Mouse (Mus musculus) heart, adult 2 months (tissue): ENCODE results near the gene Hbb-bt. TPM values are rescaled to one million over a fixed set of nuclear protein-coding genes. Genes with fewer than 3 reads are reported as not detected.
"Not testable (repeated sequence)": the region's sequence is repeated elsewhere in the genome, so short reads cannot be mapped to it uniquely, and the experiment has no call there.

Source experiments
- DNase-seq, 2 experiments: peaks; one replicate each; pipeline ENCODE4 v3.0.0; 2021
- H3K27ac ChIP-seq: fragments of 200-600 bp; 2 replicates; pipeline ENCODE4 v1.8.1; 2022
- H3K27me3 ChIP-seq: fragments of 200-500 bp; 2 replicates; pipeline ENCODE4 v1.6.1; 2012; ENCODE audit warnings: mild to moderate bottlenecking, low read length, inconsistent platforms, mixed read lengths; ENCODE audit not compliant: control insufficient read depth, insufficient read depth
- H3K36me3 ChIP-seq: fragments of 200-500 bp; 2 replicates; pipeline ENCODE4 v1.6.1; 2012; ENCODE audit warnings: low read length, inconsistent platforms; ENCODE audit not compliant: control insufficient read depth, insufficient read depth
- H3K4me1 ChIP-seq: fragments of 200-500 bp; 2 replicates; pipeline ENCODE4 v1.6.1; 2011; ENCODE audit warnings: low read length; ENCODE audit not compliant: control insufficient read depth, insufficient read depth
- H3K4me3 ChIP-seq: fragments of 200-600 bp; 2 replicates; pipeline ENCODE4 v1.8.1; 2022
- H3K79me2 ChIP-seq: fragments of 200-500 bp; replicated peaks from 2 replicates; pipeline ENCODE4 v1.6.1; 2012; ENCODE audit warnings: mild to moderate bottlenecking, inconsistent platforms, low read length, moderate library complexity, mixed read lengths; ENCODE audit not compliant: control insufficient read depth, insufficient read depth
- H3K9ac ChIP-seq: fragments of 200-500 bp; 2 replicates; pipeline ENCODE4 v1.6.1; 2012; ENCODE audit warnings: low read depth, mild to moderate bottlenecking, control low read depth, inconsistent platforms, low read length, mixed read lengths
- CTCF ChIP-seq: fragments of 200-600 bp; IDR thresholded peaks from 2 replicates; pipeline ENCODE4 v1.8.1; 2022; ENCODE audit warnings: antibody characterized with exemption, mild to moderate bottlenecking, moderate library complexity
- EP300 ChIP-seq: fragments of 200-500 bp; IDR thresholded peaks from 2 replicates; pipeline ENCODE4 v1.6.1; 2011; ENCODE audit warnings: low read depth, low read length, control low read depth; ENCODE audit not compliant: insufficient read depth
- POLR2A ChIP-seq: fragments of 200-500 bp; IDR thresholded peaks from 2 replicates; pipeline ENCODE4 v1.6.1; 2011; ENCODE audit warnings: mild to moderate bottlenecking, low read depth, low read length, control low read depth; ENCODE audit not compliant: insufficient read depth
- WGBS: fragments of 180-500 bp; shearing (Covaris S2); methylation state at CpG from one replicate; pipeline ENCODE4 v1.1.7; 2018; 5-methylcytosine and 5-hydroxymethylcytosine counted together
- intact Hi-C: fragments of 180-260 bp; cut with DNase I; formaldehyde crosslinking; loops from one replicate; pipeline ENCODE4 v1.15.1; 2025
- polyA plus RNA-seq: library from polyadenylated mRNA; depleted of rRNA; stranded (reverse); fragments of >200 nt; gene quantifications from 2 replicates; pipeline ENCODE4 v1.2.3, GENCODE M21; 2012; rRNA removed
- total RNA-seq, 2 experiments: library from RNA; stranded (reverse); gene quantifications; 2 replicates each; pipeline ENCODE4 v1.2.3; 2021

Gene Hbb-bt
- total and polyA plus RNA-seq, 3 experiments: 558 to 7,998 (median 4,688) TPM

DNA sequence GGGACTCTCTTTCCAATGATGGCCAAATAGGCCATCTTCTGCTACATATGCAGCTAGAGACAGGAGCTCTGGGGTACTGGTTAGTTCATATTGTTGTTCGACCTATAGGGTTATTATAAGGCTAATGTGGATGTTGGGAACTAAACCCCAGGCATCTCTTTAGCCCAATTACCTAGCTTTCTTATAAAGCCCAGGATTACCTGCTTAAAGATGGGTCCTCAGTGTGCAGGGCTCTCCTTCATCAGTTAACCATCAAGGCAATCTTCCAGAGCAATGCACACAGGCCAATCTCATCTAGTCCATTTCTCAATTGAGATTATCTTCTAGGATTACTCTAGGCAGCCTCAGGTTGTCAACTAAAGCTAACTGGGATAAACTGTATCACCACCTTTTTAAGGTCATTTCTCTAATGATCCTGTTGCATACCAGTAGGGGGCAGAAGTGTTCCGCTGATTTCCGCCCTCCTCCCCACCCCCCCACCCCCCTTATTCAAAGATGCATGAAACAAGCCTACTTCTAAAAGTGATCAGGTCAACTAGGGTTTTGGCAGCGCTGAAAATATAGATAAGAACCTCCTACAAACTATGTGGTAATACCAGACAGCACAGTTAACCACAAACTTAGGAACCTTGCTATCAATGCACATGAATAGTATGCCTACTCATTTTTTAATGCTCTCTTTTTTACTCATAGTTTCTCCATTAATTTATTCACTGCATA, 21.0 kb downstream of the Hbb-bt start:
- TF ChIP-seq EP300 (no peak), CTCF (peak; percentile 46)
- no peak for DNase-seq
- H3K27ac ChIP-seq: no peak overlapping the region
- intact Hi-C loops: loop anchor here (5.0 kb wide), 1 partner anchor 79 kb away; no protein-coding TSS in a partner anchor
- WGBS: 24% methylated on average over 4 of the region's 4 CpGs
- H3K36me3 ChIP-seq: no peaks in the 10 kb centered on the region
- no peaks in the 10 kb centered on the region for H3K4me1 ChIP-seq
- no peak overlapping the region for H3K9ac ChIP-seq
- H3K27me3 ChIP-seq: no peaks in the 10 kb centered on the region
- H3K4me3 ChIP-seq: no peak overlapping the region
- H3K79me2 ChIP-seq: no peaks in the 10 kb centered on the region

DNA sequence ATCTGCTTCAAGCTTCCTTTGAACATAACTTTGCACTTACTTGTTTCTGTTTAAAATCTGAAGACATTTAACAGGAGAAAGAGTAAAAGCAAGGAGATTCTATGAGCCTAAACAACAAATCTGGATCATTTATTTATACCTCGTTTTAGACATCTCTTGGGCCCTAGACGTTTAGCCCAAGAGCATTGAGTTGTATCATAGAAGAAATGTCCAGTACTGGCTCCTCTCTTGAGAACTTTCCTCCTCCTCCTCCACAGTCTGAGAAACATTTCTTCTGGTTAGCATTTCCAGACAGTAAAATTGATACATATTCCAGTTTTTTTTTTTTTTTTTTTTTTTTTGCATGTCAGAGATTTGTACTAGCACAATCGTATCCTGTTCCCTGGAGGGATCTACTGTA, 22.1 kb downstream of the Hbb-bt start, which contains the start of gene Olfr67:
TSS of gene Olfr67 (minus strand) at position 101 of the 400 bp plus-strand sequence.
- TF ChIP-seq EP300: no peak
- no peak for TF ChIP-seq CTCF
- no peak for TF ChIP-seq POLR2A
- Histone ChIP-seq H3K27ac (no peak within 1 kb of the TSS), H3K4me3 (no peak within 1 kb of the TSS), H3K4me1 (no peaks in the 10 kb centered on the region), H3K79me2 (no peaks in the 10 kb centered on the region), H3K36me3 (no peaks in the 10 kb centered on the region), H3K9ac (no peak within 1 kb of the TSS), H3K27me3 (no peaks in the 10 kb centered on the region)
- intact Hi-C loops: loop anchor here (5.0 kb wide), 1 partner anchor 81 kb away; no protein-coding TSS in a partner anchor
- DNase-seq: no peak
- 51% methylated on average over 3 of the region's 3 CpGs for WGBS

DNA sequence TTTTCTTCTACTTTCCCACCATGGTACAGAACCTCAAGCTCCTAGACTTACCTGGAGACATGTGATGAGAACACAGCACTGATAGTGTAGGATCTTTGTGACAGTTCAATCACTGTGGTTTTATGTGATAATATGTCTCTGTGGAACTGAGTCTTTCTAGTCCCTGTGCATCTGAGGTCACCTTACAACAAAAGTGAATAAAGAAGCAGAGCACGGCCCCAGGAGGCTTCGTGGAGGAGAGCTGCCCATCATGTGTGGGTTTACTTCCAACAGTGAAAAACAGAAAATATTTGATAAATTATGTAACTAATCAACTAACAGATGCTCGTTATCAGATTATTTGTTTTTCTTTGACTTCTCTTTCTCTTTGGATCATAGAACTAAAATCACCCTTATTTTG, 34.2 kb downstream of the Hbb-bt start, which contains the start of gene Olfr68:
TSS of gene Olfr68 (minus strand) at position 101 of the 400 bp plus-strand sequence.
- TF ChIP-seq EP300: no peak
- no peak for TF ChIP-seq POLR2A
- TF ChIP-seq CTCF: no peak
- Histone ChIP-seq H3K4me3 (no peak within 1 kb of the TSS), H3K36me3 (no peaks in the 10 kb centered on the region), H3K4me1 (no peaks in the 10 kb centered on the region), H3K9ac (no peak within 1 kb of the TSS), H3K27ac (no peak within 1 kb of the TSS), H3K27me3 (no peaks in the 10 kb centered on the region), H3K79me2 (no peaks in the 10 kb centered on the region)
- WGBS: 72% methylated on average over 3 of the region's 3 CpGs
- no peak for DNase-seq
- intact Hi-C loops: no loop called here

DNA sequence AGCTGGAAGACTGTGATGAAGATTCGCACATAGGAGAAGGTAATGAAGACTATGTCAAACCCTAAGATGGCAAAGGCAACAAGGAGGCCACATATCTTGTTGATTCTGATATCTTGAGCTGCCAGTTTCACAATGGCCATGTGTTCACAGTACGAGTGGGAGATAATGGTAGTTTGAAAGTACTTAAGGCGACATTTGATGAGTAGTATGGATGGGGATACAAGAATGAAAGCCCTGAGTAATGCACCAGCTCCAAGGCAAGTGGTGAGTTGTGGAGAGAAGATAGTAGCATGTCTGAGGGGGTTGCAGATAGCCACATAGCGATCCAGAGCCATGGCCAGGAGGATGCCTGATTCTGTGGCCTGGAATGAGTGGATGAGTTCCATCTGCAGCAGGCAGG, 36.1 kb downstream of the Hbb-bt start:
- H3K9ac ChIP-seq, H3K4me3 ChIP-seq, H3K27ac ChIP-seq, H3K4me1 ChIP-seq, DNase-seq, H3K27me3 ChIP-seq, H3K79me2 ChIP-seq, intact Hi-C loops, H3K36me3 ChIP-seq: not testable (repeated sequence)
- 69% methylated on average over 4 of the region's 4 CpGs for WGBS

DNA sequence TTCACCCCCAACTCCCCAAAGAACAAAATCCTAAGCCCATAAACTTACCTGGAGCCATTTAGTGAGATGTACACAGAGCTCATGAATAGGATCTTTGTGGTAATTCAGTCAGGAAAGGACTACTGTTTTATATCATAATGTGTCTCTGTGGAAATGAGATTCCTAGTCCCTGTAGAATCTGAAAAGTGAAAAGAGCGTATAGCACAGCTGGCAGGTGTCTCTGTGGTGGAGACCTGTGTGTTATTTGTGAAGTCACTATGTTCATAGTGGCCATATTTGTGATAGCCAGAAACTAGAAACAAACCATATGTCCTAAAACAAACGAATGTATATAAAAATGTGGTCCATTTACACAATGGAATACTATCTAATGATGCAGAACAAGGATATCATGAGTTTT, 42.3 kb downstream of the Hbb-bt start, which contains the start of gene Olfr69:
TSS of gene Olfr69 (minus strand) at position 101 of the 400 bp plus-strand sequence.
- intact Hi-C loops: no loop called here
- 59% methylated on average over 2 of the region's 2 CpGs for WGBS
- Histone ChIP-seq H3K27me3 (no peaks in the 10 kb centered on the region), H3K79me2 (no peaks in the 10 kb centered on the region), H3K36me3 (no peaks in the 10 kb centered on the region), H3K9ac (no peak within 1 kb of the TSS), H3K4me3 (no peak within 1 kb of the TSS), H3K27ac (no peak within 1 kb of the TSS), H3K4me1 (no peaks in the 10 kb centered on the region)
- DNase-seq: no peak
- no peak for TF ChIP-seq CTCF
- TF ChIP-seq EP300: no peak
- no peak for TF ChIP-seq POLR2A

DNA sequence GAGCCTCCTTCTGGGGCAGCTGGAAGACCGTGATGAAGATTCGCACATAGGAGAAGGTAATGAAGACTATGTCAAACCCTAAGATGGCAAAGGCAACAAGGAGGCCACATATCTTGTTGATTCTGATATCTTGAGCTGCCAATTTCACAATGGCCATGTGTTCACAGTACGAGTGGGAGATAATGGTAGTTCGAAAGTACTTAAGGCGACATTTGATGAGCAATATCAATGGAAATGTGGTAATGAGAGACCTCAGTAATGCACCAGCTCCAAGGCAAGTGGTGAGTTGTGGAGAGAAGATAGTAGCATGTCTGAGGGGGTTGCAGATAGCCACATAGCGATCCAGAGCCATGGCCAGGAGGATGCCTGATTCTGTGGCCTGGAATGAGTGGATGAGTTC, 46.1 kb downstream of the Hbb-bt start:
- DNase-seq, H3K27ac ChIP-seq, H3K4me3 ChIP-seq, H3K79me2 ChIP-seq, intact Hi-C loops, H3K9ac ChIP-seq, H3K27me3 ChIP-seq, H3K36me3 ChIP-seq, H3K4me1 ChIP-seq: not testable (repeated sequence)
- WGBS: 71% methylated on average over 6 of the region's 6 CpGs

Other genes with a start within 250 kb of the Hbb-bt start
Only the 30 nearest of the 33 such genes appear.
- gene Olfr618, start 223.9 kb downstream of the Hbb-bt start, total RNA-seq: not detected
- not detected in 2 replicates for gene Olfr618, start 223.9 kb downstream of the Hbb-bt start, polyA plus RNA-seq
- gene Olfr619, start 213.4 kb downstream of the Hbb-bt start, total RNA-seq: not detected
- gene Olfr619, start 213.4 kb downstream of the Hbb-bt start, polyA plus RNA-seq: not detected in 2 replicates
- gene Olfr620, start 201.5 kb downstream of the Hbb-bt start, total RNA-seq: not detected
- gene Olfr620, start 201.5 kb downstream of the Hbb-bt start, polyA plus RNA-seq: not detected in 2 replicates
- not detected for gene Olfr622, start 171.3 kb downstream of the Hbb-bt start, total RNA-seq
- not detected in 2 replicates for gene Olfr622, start 171.3 kb downstream of the Hbb-bt start, polyA plus RNA-seq
- gene Olfr623, start 150.3 kb downstream of the Hbb-bt start, total RNA-seq: not detected
- gene Olfr623, start 150.3 kb downstream of the Hbb-bt start, polyA plus RNA-seq: not detected in 2 replicates
- not detected for gene Olfr624, start 142.8 kb downstream of the Hbb-bt start, total RNA-seq
- gene Olfr624, start 142.8 kb downstream of the Hbb-bt start, polyA plus RNA-seq: 0.03 TPM in 1 of 2 replicates, not detected in the other
- gene Olfr625-ps1, start 131.3 kb downstream of the Hbb-bt start, total RNA-seq: not detected
- not detected in 2 replicates for gene Olfr625-ps1, start 131.3 kb downstream of the Hbb-bt start, polyA plus RNA-seq
- not detected for gene Olfr243, start 99.3 kb downstream of the Hbb-bt start, total RNA-seq
- not detected in 2 replicates for gene Olfr243, start 99.3 kb downstream of the Hbb-bt start, polyA plus RNA-seq
- not detected for gene Olfr628, start 83.6 kb downstream of the Hbb-bt start, total RNA-seq
- gene Olfr628, start 83.6 kb downstream of the Hbb-bt start, polyA plus RNA-seq: not detected in 2 replicates
- gene Olfr629, start 69.1 kb downstream of the Hbb-bt start, total RNA-seq: not detected
- gene Olfr629, start 69.1 kb downstream of the Hbb-bt start, polyA plus RNA-seq: not detected in 2 replicates
- not detected for gene Olfr630, start 56.7 kb downstream of the Hbb-bt start, total RNA-seq
- not detected in 2 replicates for gene Olfr630, start 56.7 kb downstream of the Hbb-bt start, polyA plus RNA-seq
- not detected for gene Olfr69, start 42.4 kb downstream of the Hbb-bt start, total RNA-seq
- not detected in 2 replicates for gene Olfr69, start 42.4 kb downstream of the Hbb-bt start, polyA plus RNA-seq
- gene Olfr68, start 34.3 kb downstream of the Hbb-bt start, total RNA-seq: not detected
- gene Olfr68, start 34.3 kb downstream of the Hbb-bt start, polyA plus RNA-seq: not detected in 2 replicates
- not detected for gene Olfr67, start 22.2 kb downstream of the Hbb-bt start, total RNA-seq
- not detected in 2 replicates for gene Olfr67, start 22.2 kb downstream of the Hbb-bt start, polyA plus RNA-seq
- over 10,000 TPM in 1 of 2 experiments, 1,000 to 10,000 TPM in 1; 5,780 to 41,164 TPM for gene Hbb-bs, start 14.1 kb upstream of the Hbb-bt start, total RNA-seq
- gene Hbb-bs, start 14.1 kb upstream of the Hbb-bt start, polyA plus RNA-seq: 10,215 and 68,774 TPM in 2 replicates
- not detected for gene Hbb-bh2, start 26.5 kb upstream of the Hbb-bt start, total RNA-seq
- not detected in 2 replicates for gene Hbb-bh2, start 26.5 kb upstream of the Hbb-bt start, polyA plus RNA-seq
- not detected for gene Hbb-bh1, start 29.2 kb upstream of the Hbb-bt start, total RNA-seq
- not detected in 2 replicates for gene Hbb-bh1, start 29.2 kb upstream of the Hbb-bt start, polyA plus RNA-seq
- gene Hbb-y, start 39.2 kb upstream of the Hbb-bt start, total RNA-seq: not detected
- not detected in 2 replicates for gene Hbb-y, start 39.2 kb upstream of the Hbb-bt start, polyA plus RNA-seq
- gene Olfr66, start 72.3 kb upstream of the Hbb-bt start, total RNA-seq: not detected
- gene Olfr66, start 72.3 kb upstream of the Hbb-bt start, polyA plus RNA-seq: not detected in 2 replicates
- gene Olfr64, start 80.5 kb upstream of the Hbb-bt start, total RNA-seq: not detected
- not detected in 2 replicates for gene Olfr64, start 80.5 kb upstream of the Hbb-bt start, polyA plus RNA-seq
- gene Olfr65, start 89.5 kb upstream of the Hbb-bt start, total RNA-seq: not detected
- gene Olfr65, start 89.5 kb upstream of the Hbb-bt start, polyA plus RNA-seq: not detected in 2 replicates
- gene Olfr631, start 114.8 kb upstream of the Hbb-bt start, total RNA-seq: not detected
- gene Olfr631, start 114.8 kb upstream of the Hbb-bt start, polyA plus RNA-seq: not detected in 2 replicates
- not detected for gene Olfr632, start 120.4 kb upstream of the Hbb-bt start, total RNA-seq
- gene Olfr632, start 120.4 kb upstream of the Hbb-bt start, polyA plus RNA-seq: not detected in 2 replicates
- not detected for gene Olfr633, start 130.4 kb upstream of the Hbb-bt start, total RNA-seq
- gene Olfr633, start 130.4 kb upstream of the Hbb-bt start, polyA plus RNA-seq: not detected in 2 replicates
- gene Olfr635, start 157.2 kb upstream of the Hbb-bt start, total RNA-seq: not detected
- not detected in 2 replicates for gene Olfr635, start 157.2 kb upstream of the Hbb-bt start, polyA plus RNA-seq
- gene Olfr638, start 184.8 kb upstream of the Hbb-bt start, total RNA-seq: not detected
- not detected in 2 replicates for gene Olfr638, start 184.8 kb upstream of the Hbb-bt start, polyA plus RNA-seq
- gene Olfr639, start 203.3 kb upstream of the Hbb-bt start, total RNA-seq: under 1 TPM in 1 of 2 experiments, not detected in 1; 0.02 TPM
- not detected in 2 replicates for gene Olfr639, start 203.3 kb upstream of the Hbb-bt start, polyA plus RNA-seq
- gene Olfr640, start 211.6 kb upstream of the Hbb-bt start, total RNA-seq: not detected
- gene Olfr640, start 211.6 kb upstream of the Hbb-bt start, polyA plus RNA-seq: not detected in 2 replicates
- gene Olfr641, start 221.4 kb upstream of the Hbb-bt start, total RNA-seq: not detected
- gene Olfr641, start 221.4 kb upstream of the Hbb-bt start, polyA plus RNA-seq: not detected in 2 replicates
- not detected for gene Olfr642, start 238.7 kb upstream of the Hbb-bt start, total RNA-seq
- gene Olfr642, start 238.7 kb upstream of the Hbb-bt start, polyA plus RNA-seq: not detected in 2 replicates